Mouse (Mus musculus) liver, embryonic 11.5 days (tissue): ENCODE measurements around the gene Tha1. TPM values are rescaled to one million over a fixed set of nuclear protein-coding genes. Genes with fewer than 3 reads are reported as not detected.

Experiments
- ATAC-seq: fragments of 200-750 bp; cut with Nextera tagmentation; replicated peaks from 2 replicates; pipeline ENCODE4 v1.8.0; 2017; ENCODE audit warnings: moderate number of reproducible peaks, mild to moderate bottlenecking, moderate TSS enrichment, moderate library complexity; ENCODE audit not compliant: low FRiP score
- DNase-seq: peaks from one replicate; pipeline ENCODE4 v3.0.0-alpha.2; 2017; ENCODE audit warnings: low spot score
- H3K27ac ChIP-seq: fragments of 300-500 bp; sonication (generic); 2 replicates; pipeline ENCODE4 v1.5.1; 2014; ENCODE audit warnings: mild to moderate bottlenecking, low read depth, low read length, control low read depth
- H3K27me3 ChIP-seq: fragments of 300-500 bp; sonication (generic); replicated peaks from 2 replicates; pipeline ENCODE4 v1.6.1; 2014; ENCODE audit warnings: low read length, mixed read lengths; ENCODE audit not compliant: control insufficient read depth, insufficient read depth
- H3K36me3 ChIP-seq: fragments of 300-500 bp; sonication (generic); 2 replicates; pipeline ENCODE4 v1.6.1; 2014; ENCODE audit warnings: mild to moderate bottlenecking, low read length, moderate library complexity, mixed read lengths; ENCODE audit not compliant: control insufficient read depth, insufficient read depth
- H3K4me1 ChIP-seq: fragments of 300-500 bp; sonication (generic); replicated peaks from 2 replicates; pipeline ENCODE4 v1.6.1; 2014; ENCODE audit warnings: low read length, mixed read lengths; ENCODE audit not compliant: control insufficient read depth, insufficient read depth
- H3K4me2 ChIP-seq: fragments of 300-500 bp; sonication (generic); 2 replicates; pipeline ENCODE4 v1.6.1; 2014; ENCODE audit warnings: mild to moderate bottlenecking, control low read depth, moderate library complexity
- H3K4me3 ChIP-seq: fragments of 300-500 bp; sonication (generic); 2 replicates; pipeline ENCODE4 v1.5.1; 2014; ENCODE audit warnings: low read depth, low read length, control low read depth
- H3K9ac ChIP-seq: fragments of 300-500 bp; sonication (generic); 2 replicates; pipeline ENCODE4 v1.6.1; 2014; ENCODE audit warnings: low read depth, low read length, control low read depth
- H3K9me3 ChIP-seq: fragments of 300-500 bp; sonication (generic); 2 replicates; pipeline ENCODE4 v1.6.1; 2016; ENCODE audit warnings: low read length, inconsistent platforms, mixed read lengths; ENCODE audit not compliant: control insufficient read depth
- WGBS: fragments of 180-500 bp; shearing (Covaris S2); extraction: QIAGEN DNeasy Blood & Tissue Kit; methylation state at CpG from one replicate; pipeline ENCODE4 v1.1.7; 2014; 5-methylcytosine and 5-hydroxymethylcytosine counted together
- polyA plus RNA-seq: library from polyadenylated mRNA; unstranded; fragments of >200 nt; fragmentation: Nextera tagmentation; extraction: Ambion mirVana; gene quantifications from 2 replicates; pipeline ENCODE4 v1.2.1, GENCODE M21; 2014

Gene Tha1
- polyA plus RNA-seq, 1 experiment from 2014 or later = 1.7 TPM

- Histone ChIP-seq H3K9ac (0 out of 2 replicates have a peak overlapping the region, but pooled peaks have one; percentile 5), H3K27me3 (peaks cover 28% of the 10 kb centered on the region), H3K4me1 (peaks cover 22% of the 10 kb centered on the region), H3K36me3 (no peaks in the 10 kb centered on the region), H3K27ac (peak overlapping the region; percentile 45; the same call in 1 of the 2 replicates), H3K9me3 (no peaks in the 10 kb centered on the region), H3K4me2 (peak overlapping the region; percentile 56), H3K4me3 (peak overlapping the region; percentile 22)
- 22% methylated on average over 33 of the region's 33 CpGs for WGBS
- DNase-seq (no peak), ATAC-seq (no peak)
Observed at GRCm38 (mm10) chr11:117888853-117889822, 15.9 kb upstream of the Tha1 start.

GRCm38 (mm10) chr11:117888168-117888852 lies 15.0 kb upstream of the Tha1 start:
- DNase-seq = no peak
- no peak overlapping the region for H3K27ac ChIP-seq

GRCm38 (mm10) chr11:117886000-117886399 lies 12.7 kb upstream of the Tha1 start:
- no peak for ATAC-seq
- Histone ChIP-seq H3K36me3 (no peaks in the 10 kb centered on the region), H3K27me3 (peaks cover 28% of the 10 kb centered on the region), H3K4me3 (no peak overlapping the region), H3K27ac (0 out of 2 replicates have a peak overlapping the region, but pooled peaks have one; percentile 13), H3K9ac (no peak overlapping the region), H3K4me2 (no peak overlapping the region), H3K4me1 (peaks cover 35% of the 10 kb centered on the region), H3K9me3 (no peaks in the 10 kb centered on the region)
- 46% methylated on average over 5 of the region's 5 CpGs for WGBS
- no peak for DNase-seq

More at GRCm38 (mm10) chr11:117888168-117888852, 15.0 kb upstream of the Tha1 start:
- ATAC-seq = no peak
- H3K4me3 ChIP-seq = no peak overlapping the region; the same call in 1 of the 2 replicates
- peaks cover 22% of the 10 kb centered on the region for H3K4me1 ChIP-seq
- H3K4me2 ChIP-seq = peak overlapping the region; percentile 56
- no peaks in the 10 kb centered on the region for H3K9me3 ChIP-seq
- H3K36me3 ChIP-seq = no peaks in the 10 kb centered on the region
- H3K27me3 ChIP-seq = peaks cover 28% of the 10 kb centered on the region
- WGBS = 33% methylated on average over 20 of the region's 20 CpGs
- no peak overlapping the region for H3K9ac ChIP-seq

- ATAC-seq (no peak), DNase-seq (no peak)
- no peaks in the 10 kb centered on the region; the same call in 1 of the 2 replicates for H3K27me3 ChIP-seq
- no peak overlapping the region for H3K27ac ChIP-seq
- no peaks in the 10 kb centered on the region for H3K9me3 ChIP-seq
- 70% methylated on average over 1 of the region's 1 CpGs for WGBS
- H3K9ac ChIP-seq = no peak overlapping the region
- H3K36me3 ChIP-seq = no peaks in the 10 kb centered on the region
- no peak overlapping the region for H3K4me2 ChIP-seq
- no peak overlapping the region for H3K4me3 ChIP-seq
- peaks cover 33% of the 10 kb centered on the region for H3K4me1 ChIP-seq
Observed at GRCm38 (mm10) chr11:117882208-117882607, 8.9 kb upstream of the Tha1 start.

GRCm38 (mm10) chr11:117881787-117882186 lies 8.5 kb upstream of the Tha1 start:
- Histone ChIP-seq H3K4me3 (no peak overlapping the region), H3K27me3 (no peaks in the 10 kb centered on the region; the same call in 1 of the 2 replicates), H3K9ac (no peak overlapping the region), H3K27ac (peak overlapping the region; percentile 59; the same call in 1 of the 2 replicates), H3K4me1 (peaks cover 35% of the 10 kb centered on the region), H3K9me3 (no peaks in the 10 kb centered on the region), H3K36me3 (no peaks in the 10 kb centered on the region), H3K4me2 (no peak overlapping the region)
- 9% methylated on average over 8 of the region's 8 CpGs for WGBS
- ATAC-seq (no peak), DNase-seq (no peak)

GRCm38 (mm10) chr11:117880977-117881358 lies 7.7 kb upstream of the Tha1 start:
- Histone ChIP-seq H3K9me3 (no peaks in the 10 kb centered on the region), H3K9ac (no peak overlapping the region), H3K27ac (no peak overlapping the region), H3K4me2 (no peak overlapping the region), H3K36me3 (no peaks in the 10 kb centered on the region), H3K4me1 (peaks cover 37% of the 10 kb centered on the region), H3K27me3 (no peaks in the 10 kb centered on the region; the same call in 1 of the 2 replicates), H3K4me3 (no peak overlapping the region)
- DNase-seq = no peak
- WGBS = 71% methylated on average over 6 of the region's 6 CpGs
- no peak for ATAC-seq

GRCm38 (mm10) chr11:117880336-117880976 lies 7.2 kb upstream of the Tha1 start:
- no peak overlapping the region for H3K27ac ChIP-seq
- 81% methylated on average over 9 of the region's 9 CpGs for WGBS
- ATAC-seq = no peak

GRCm38 (mm10) chr11:117879676-117880075 lies 6.4 kb upstream of the Tha1 start:
- H3K36me3 ChIP-seq = no peaks in the 10 kb centered on the region
- no peak overlapping the region for H3K4me2 ChIP-seq
- DNase-seq = no peak
- no peak overlapping the region; the same call in 1 of the 2 replicates for H3K27ac ChIP-seq
- H3K4me3 ChIP-seq = no peak overlapping the region
- H3K9ac ChIP-seq = no peak overlapping the region
- no peaks in the 10 kb centered on the region for H3K9me3 ChIP-seq
- ATAC-seq = no peak
- peaks cover 46% of the 10 kb centered on the region for H3K4me1 ChIP-seq
- WGBS = 74% methylated on average over 6 of the region's 6 CpGs
- H3K27me3 ChIP-seq = no peaks in the 10 kb centered on the region; the same call in 1 of the 2 replicates

More at GRCm38 (mm10) chr11:117880336-117880976, 7.2 kb upstream of the Tha1 start:
- Histone ChIP-seq H3K36me3 (no peaks in the 10 kb centered on the region), H3K4me2 (no peak overlapping the region), H3K4me1 (peaks cover 42% of the 10 kb centered on the region), H3K9me3 (no peaks in the 10 kb centered on the region), H3K4me3 (no peak overlapping the region), H3K9ac (no peak overlapping the region), H3K27me3 (no peaks in the 10 kb centered on the region; the same call in 1 of the 2 replicates)
- no peak for DNase-seq
